Mouse (Mus musculus) megakaryocyte, embryonic 14.5 days (primary cell): ENCODE measurements at regions not wholly inside any gene's neighbourhood (a gene's known extent, or its start where the extent isn't known, plus 50 kb on each side); places are given as distances from the start of the nearest gene placed in this dataset.

Experiments used
- H3K27me3 ChIP-seq: replicated peaks from 2 replicates; pipeline ENCODE3; 2012; ENCODE audit warnings: inconsistent platforms
- H3K36me3 ChIP-seq: replicated peaks from 2 replicates; pipeline ENCODE3; 2012; ENCODE audit warnings: low read length, inconsistent platforms, mixed read lengths
- H3K4me1 ChIP-seq: 2 replicates; pipeline ENCODE4 v1.6.1; 2012; ENCODE audit warnings: inconsistent platforms
- H3K4me3 ChIP-seq: replicated peaks from 2 replicates; pipeline ENCODE3; 2012; ENCODE audit warnings: moderate library complexity, mild to moderate bottlenecking, inconsistent platforms
- H3K9me3 ChIP-seq: 2 replicates; pipeline ENCODE4 v1.6.1; 2012; ENCODE audit warnings: inconsistent platforms
- FLI1 ChIP-seq: IDR thresholded peaks from 2 replicates; pipeline ENCODE4 v1.6.1; 2012; ENCODE audit warnings: low read length, inconsistent platforms, mixed read lengths
- GATA1 ChIP-seq: IDR thresholded peaks from 3 replicates; pipeline ENCODE4 v1.6.1; 2012; ENCODE audit warnings: mixed read lengths, low read length, inconsistent platforms, borderline replicate concordance

DNA sequence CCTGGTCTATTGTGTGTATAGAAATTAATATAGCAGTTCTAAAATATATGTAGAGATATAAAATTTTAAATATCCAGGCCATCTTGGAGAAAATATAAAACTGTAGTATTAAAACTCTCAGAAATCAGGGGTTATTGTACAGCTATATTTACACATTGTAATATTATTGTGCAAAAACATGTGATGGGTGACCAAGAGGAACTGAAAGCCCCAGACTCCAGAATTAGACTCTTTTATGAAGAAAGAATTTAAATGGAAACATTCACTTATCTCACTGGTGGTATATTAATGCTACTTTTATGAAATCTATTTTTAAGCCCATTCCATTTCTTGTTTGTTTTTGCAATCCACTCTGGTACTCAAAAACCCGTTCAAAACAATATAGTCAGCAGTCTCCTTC is 130.5 kb downstream of the P2ry1 start:
- Histone ChIP-seq H3K27me3 (no peaks in the 10 kb centered on the region), H3K4me1 (peaks cover 38% of the 10 kb centered on the region), H3K36me3 (no peaks in the 10 kb centered on the region), H3K4me3 (no peak overlapping the region), H3K9me3 (no peaks in the 10 kb centered on the region)
- TF ChIP-seq GATA1 (no peak), FLI1 (no peak)

DNA sequence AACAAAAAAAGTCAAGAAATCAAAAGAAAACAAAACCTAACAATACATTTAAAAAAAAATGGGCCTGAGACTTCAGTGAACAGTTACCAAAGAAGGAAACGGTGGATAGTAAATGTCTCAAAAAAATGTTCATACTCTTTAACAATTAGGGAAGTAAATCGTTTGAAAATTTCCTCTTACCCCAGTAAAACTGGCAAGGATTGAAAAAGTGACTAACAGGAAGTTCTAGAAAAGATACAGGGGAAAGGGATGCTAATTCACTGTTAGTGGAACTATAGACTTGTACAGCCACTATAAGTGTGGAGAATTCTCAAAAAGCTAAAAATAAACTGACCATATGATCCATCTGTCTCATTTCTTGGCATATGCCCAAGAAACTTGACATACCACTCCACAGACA is 151.5 kb downstream of the P2ry1 start:
- H3K4me1 ChIP-seq, result peaks cover 44% of the 10 kb centered on the region
- H3K27me3 ChIP-seq, result no peaks in the 10 kb centered on the region
- TF ChIP-seq FLI1 (no peak), GATA1 (no peak)

DNA sequence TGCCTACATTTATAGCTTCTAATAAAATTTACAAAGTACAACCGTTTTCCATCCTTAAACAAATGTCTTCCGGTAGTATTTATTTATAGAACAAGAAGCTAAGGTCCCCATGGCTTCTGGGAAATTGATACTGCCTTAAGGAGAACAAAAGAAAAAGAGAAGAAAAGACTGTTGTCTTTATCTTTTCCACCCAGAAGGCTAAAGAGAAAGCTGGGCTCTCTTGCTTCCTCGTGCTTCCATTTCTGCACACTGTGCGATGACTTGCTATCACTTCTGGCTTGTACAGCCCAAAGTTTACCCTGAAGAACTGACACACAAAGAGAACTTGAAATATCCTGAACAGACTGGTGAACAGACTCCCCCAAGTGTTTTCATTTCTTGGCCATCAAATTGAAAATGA is 157.2 kb downstream of the P2ry1 start:
- Histone ChIP-seq H3K9me3 (no peaks in the 10 kb centered on the region), H3K4me1 (peaks cover 61% of the 10 kb centered on the region), H3K36me3 (peaks cover 6% of the 10 kb centered on the region), H3K27me3 (no peaks in the 10 kb centered on the region), H3K4me3 (peak overlapping the region; percentile 75)
- TF ChIP-seq GATA1 (peak; percentile 69; the same call in 1 of the 3 replicates), FLI1 (no peak)

More for the DNA sequence above, 151.5 kb downstream of the P2ry1 start:
- H3K9me3 ChIP-seq, result no peaks in the 10 kb centered on the region
- no peaks in the 10 kb centered on the region for H3K36me3 ChIP-seq
- H3K4me3 ChIP-seq, result no peak overlapping the region

DNA sequence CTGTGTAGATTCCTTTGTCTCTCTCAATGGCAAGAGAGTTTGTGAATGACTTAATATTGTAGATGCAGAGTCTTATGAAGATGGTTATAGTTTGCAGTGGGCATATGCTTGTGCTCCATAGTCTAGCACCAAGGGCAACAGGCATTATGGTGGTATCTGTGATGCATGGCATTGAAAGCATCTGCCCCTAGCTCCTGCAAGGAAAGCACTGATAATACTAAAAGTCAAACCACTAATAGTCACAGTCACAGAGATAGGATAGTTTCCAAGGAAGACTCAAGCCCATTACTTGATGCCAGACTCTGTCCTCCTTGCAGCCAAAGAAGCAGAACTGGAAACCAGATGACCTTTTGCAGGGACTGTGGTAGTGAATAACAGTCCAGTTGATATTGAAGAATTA is 158.8 kb downstream of the P2ry1 start:
- Histone ChIP-seq H3K27me3 (no peaks in the 10 kb centered on the region), H3K4me1 (peaks cover 45% of the 10 kb centered on the region), H3K36me3 (peaks cover 8% of the 10 kb centered on the region), H3K4me3 (no peak overlapping the region), H3K9me3 (no peaks in the 10 kb centered on the region)
- TF ChIP-seq FLI1, result no peak
- no peak for TF ChIP-seq GATA1

DNA sequence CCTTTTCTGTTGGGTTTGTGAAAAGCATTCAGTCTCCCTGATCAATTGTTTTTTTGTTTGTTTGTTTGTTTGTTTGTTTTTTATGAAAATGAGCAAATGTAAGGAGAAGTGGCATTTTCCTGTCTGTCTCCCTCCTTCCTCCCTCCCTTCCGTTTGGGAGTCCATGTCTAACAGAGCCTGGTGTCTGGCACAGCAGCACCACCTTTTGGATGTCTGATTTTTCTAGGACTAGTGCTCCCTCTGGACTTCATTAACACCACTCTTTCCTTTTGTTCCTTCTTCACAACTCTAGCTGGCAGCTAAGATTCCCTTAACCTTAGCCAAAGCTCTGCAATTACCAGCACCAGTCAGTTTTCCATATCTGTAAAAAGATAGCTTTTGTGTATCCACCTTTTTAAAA is 175.6 kb upstream of the Rap2b start:
- no peak for TF ChIP-seq FLI1
- no peak for TF ChIP-seq GATA1
- no peaks in the 10 kb centered on the region for H3K9me3 ChIP-seq
- no peaks in the 10 kb centered on the region for H3K36me3 ChIP-seq
- H3K27me3 ChIP-seq, result no peaks in the 10 kb centered on the region
- no peak overlapping the region for H3K4me3 ChIP-seq
- H3K4me1 ChIP-seq, result peaks cover 44% of the 10 kb centered on the region

DNA sequence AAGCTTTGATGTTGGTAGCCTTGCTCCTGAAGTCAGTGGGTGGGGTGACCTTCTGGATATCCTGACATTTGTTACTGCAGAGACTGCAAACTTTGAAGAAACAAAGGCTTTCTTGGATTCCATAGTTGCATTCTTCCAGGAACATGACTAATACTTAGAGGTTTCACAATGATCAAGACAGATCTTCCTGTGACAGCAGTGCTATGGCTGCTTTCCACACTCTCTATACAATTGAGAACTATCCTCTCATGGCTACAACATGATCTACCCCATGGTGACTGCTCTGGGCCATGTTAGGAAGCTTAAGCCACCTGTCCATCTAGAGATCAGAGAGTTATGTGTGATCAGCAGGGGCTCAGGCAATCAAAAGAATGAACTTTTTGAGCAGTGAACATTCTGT is 172.8 kb upstream of the Rap2b start:
- TF ChIP-seq FLI1 (no peak), GATA1 (no peak)

DNA sequence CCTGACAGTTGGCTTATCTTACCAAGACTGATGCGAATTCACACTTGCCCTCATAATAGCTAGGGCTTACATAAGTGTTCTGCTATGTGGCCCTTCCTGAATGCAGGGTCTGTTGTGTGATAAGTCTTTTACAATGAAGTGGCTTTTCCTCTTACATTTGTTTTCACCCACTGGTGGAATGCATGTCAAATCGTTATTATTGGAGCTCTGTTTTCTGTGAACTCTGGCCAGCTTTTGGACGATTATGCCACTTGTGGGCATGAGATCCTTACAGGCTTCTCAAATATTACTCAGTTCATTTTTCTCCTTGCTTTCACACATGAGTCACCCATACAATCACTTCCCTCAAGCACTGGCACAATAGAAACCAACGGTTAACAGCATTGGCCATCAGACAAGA is 144.9 kb upstream of the Rap2b start:
- Histone ChIP-seq H3K4me3 (no peak overlapping the region), H3K27me3 (no peaks in the 10 kb centered on the region), H3K4me1 (peaks cover 11% of the 10 kb centered on the region; the same call in 1 of the 2 replicates), H3K9me3 (no peaks in the 10 kb centered on the region), H3K36me3 (no peaks in the 10 kb centered on the region)
- TF ChIP-seq FLI1 (no peak), GATA1 (no peak)

More for the DNA sequence above, 172.8 kb upstream of the Rap2b start:
- no peak overlapping the region for H3K4me3 ChIP-seq
- no peaks in the 10 kb centered on the region for H3K36me3 ChIP-seq
- no peaks in the 10 kb centered on the region for H3K27me3 ChIP-seq
- H3K9me3 ChIP-seq, result no peaks in the 10 kb centered on the region
- H3K4me1 ChIP-seq, result peaks cover 44% of the 10 kb centered on the region

DNA sequence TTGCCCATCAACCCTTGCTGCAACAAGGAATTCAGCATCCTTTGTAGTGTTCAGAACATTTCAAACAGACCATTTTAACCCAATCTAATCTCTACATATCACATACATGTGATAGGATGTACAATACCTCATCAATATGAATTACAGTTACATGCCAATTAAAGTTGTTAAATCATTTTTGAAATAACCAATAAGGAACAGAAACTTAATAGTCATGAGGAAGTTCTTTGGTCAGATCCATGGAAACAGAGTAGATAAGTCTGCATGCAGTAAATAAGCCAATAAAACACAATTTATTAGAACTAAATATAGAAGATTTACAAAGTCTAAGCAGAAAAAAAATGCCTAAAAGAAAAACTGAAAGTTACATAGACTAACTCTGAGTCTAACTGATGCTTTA is 136.9 kb upstream of the Rap2b start:
- no peaks in the 10 kb centered on the region for H3K27me3 ChIP-seq
- TF ChIP-seq GATA1, result no peak
- TF ChIP-seq FLI1, result no peak
- no peaks in the 10 kb centered on the region for H3K36me3 ChIP-seq
- H3K9me3 ChIP-seq, result no peaks in the 10 kb centered on the region
- no peak overlapping the region for H3K4me3 ChIP-seq
- peaks cover 22% of the 10 kb centered on the region for H3K4me1 ChIP-seq

DNA sequence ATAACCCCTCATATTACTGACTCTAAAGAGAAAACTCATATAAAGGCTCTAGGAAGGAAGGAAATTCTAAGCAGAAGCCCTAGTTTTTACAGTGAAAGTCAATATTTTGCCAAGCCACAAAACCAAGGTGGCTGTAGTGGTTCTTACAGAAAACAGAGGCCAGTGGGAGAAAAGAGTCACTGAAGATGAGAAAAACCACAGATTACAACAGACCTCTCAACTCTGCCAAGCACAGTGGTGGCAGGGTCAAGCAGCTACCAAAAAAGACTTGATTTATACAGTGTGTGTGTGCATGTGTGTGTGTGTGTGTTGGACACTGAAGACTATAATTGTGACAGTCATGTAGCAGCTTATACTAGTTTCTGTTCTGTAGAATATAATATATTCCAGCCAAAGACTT is 136.4 kb upstream of the Rap2b start:
- TF ChIP-seq FLI1 (no peak), GATA1 (no peak)
- peaks cover 22% of the 10 kb centered on the region for H3K4me1 ChIP-seq
- H3K9me3 ChIP-seq, result no peaks in the 10 kb centered on the region
- H3K36me3 ChIP-seq, result no peaks in the 10 kb centered on the region
- no peaks in the 10 kb centered on the region for H3K27me3 ChIP-seq
- no peak overlapping the region for H3K4me3 ChIP-seq

DNA sequence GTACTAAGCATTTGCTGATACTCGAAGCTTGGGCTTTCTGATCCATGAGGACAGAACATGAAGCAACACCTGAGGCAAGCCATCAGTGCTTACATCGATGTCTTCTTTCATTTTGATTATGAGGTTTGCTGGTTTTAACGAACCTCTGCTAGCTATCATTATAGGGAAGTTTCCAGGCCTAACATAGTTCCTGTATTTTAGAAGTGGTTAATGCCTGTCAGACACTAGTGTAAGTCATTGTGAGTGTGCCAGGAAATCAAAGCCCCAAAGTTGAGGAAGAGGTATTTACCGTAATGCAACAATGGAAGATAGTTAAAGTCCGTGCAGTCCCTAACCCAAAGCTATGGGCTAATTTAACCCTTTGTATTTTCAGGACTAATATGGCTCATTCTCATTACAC is 120.1 kb upstream of the Rap2b start:
- no peak overlapping the region for H3K4me3 ChIP-seq
- no peaks in the 10 kb centered on the region for H3K36me3 ChIP-seq
- no peaks in the 10 kb centered on the region for H3K9me3 ChIP-seq
- TF ChIP-seq FLI1 (no peak), GATA1 (no peak)
- H3K4me1 ChIP-seq, result peaks cover 11% of the 10 kb centered on the region
- no peaks in the 10 kb centered on the region for H3K27me3 ChIP-seq

DNA sequence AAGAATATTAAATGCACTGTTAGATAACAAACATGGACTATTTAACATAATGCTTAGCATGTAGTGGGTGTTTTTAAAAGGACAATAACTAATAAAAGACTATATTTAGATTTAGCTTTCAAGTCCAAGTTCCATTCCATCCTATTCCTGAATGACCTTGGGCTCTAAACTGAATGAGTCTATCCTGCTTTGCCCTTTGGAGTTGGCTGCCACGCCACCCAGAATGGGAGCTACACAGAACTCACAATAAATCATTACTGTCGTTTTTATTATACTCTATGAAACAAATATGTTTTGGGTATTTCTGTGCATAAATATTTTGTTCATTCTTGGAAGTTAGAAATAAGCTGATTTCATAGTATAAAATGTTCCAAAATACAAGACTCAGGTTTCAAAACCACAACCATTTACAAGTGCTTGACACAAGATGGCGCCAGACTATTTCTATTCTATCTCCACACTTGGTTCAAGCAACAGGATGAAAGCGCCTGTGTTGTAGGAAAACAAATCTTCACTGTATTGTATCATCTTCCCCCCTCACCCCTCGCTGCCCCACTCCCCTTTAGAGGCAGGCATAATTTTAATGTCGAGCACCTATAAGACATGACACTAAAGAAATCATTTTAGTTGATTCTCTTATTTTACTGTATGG is 117.4 kb upstream of the Rap2b start:
- Histone ChIP-seq H3K36me3 (no peaks in the 10 kb centered on the region), H3K4me1 (peaks cover 14% of the 10 kb centered on the region), H3K4me3 (no peak overlapping the region), H3K27me3 (peaks cover 1% of the 10 kb centered on the region), H3K9me3 (no peaks in the 10 kb centered on the region)
- no peak for TF ChIP-seq GATA1
- no peak for TF ChIP-seq FLI1
